Mouse (Mus musculus) neural tube, embryonic 12.5 days (tissue): ENCODE data around the gene Cdhr5. TPM values are rescaled to one million over a fixed set of nuclear protein-coding genes. Genes with fewer than 3 reads are reported as not detected.

ENCODE experiments used
- ATAC-seq: fragments of 200-750 bp; cut with Nextera tagmentation; 2 replicates; pipeline ENCODE4 v1.8.0; 2017; ENCODE audit warnings: low read depth, mild to moderate bottlenecking, moderate TSS enrichment, moderate library complexity; ENCODE audit not compliant: low FRiP score
- H3K27ac ChIP-seq: fragments of 300-500 bp; sonication (generic); 2 replicates; pipeline ENCODE4 v1.5.1; 2016
- H3K27me3 ChIP-seq: fragments of 300-500 bp; sonication (generic); replicated peaks from 2 replicates; pipeline ENCODE4 v1.6.1; 2016; ENCODE audit warnings: mild to moderate bottlenecking
- H3K36me3 ChIP-seq: fragments of 300-500 bp; sonication (generic); 2 replicates; pipeline ENCODE4 v1.6.1; 2016; ENCODE audit warnings: mild to moderate bottlenecking
- H3K4me1 ChIP-seq: fragments of 300-500 bp; sonication (generic); 2 replicates; pipeline ENCODE4 v1.6.1; 2016
- H3K4me2 ChIP-seq: fragments of 300-500 bp; sonication (generic); replicated peaks from 2 replicates; pipeline ENCODE4 v1.6.1; 2016; ENCODE audit warnings: mild to moderate bottlenecking
- H3K4me3 ChIP-seq: fragments of 300-500 bp; sonication (generic); 2 replicates; pipeline ENCODE4 v1.5.1; 2016
- H3K9ac ChIP-seq: fragments of 300-500 bp; sonication (generic); 2 replicates; pipeline ENCODE4 v1.6.1; 2016; ENCODE audit warnings: mild to moderate bottlenecking
- H3K9me3 ChIP-seq: fragments of 300-500 bp; sonication (generic); 2 replicates; pipeline ENCODE4 v1.6.1; 2016; ENCODE audit warnings: mild to moderate bottlenecking
- WGBS: fragments of 180-500 bp; shearing (Covaris S2); methylation state at CpG from one replicate; pipeline ENCODE4 v1.1.7; 2016; 5-methylcytosine and 5-hydroxymethylcytosine counted together
- polyA plus RNA-seq: library from polyadenylated mRNA; unstranded; fragments of >200 nt; fragmentation: Nextera tagmentation; extraction: Ambion mirVana; gene quantifications from 2 replicates; pipeline ENCODE4 v1.2.1, GENCODE M21; 2016

Cdhr5 gene
- polyA plus RNA-seq, 1 experiment from 2014 or later = not detected

DNA sequence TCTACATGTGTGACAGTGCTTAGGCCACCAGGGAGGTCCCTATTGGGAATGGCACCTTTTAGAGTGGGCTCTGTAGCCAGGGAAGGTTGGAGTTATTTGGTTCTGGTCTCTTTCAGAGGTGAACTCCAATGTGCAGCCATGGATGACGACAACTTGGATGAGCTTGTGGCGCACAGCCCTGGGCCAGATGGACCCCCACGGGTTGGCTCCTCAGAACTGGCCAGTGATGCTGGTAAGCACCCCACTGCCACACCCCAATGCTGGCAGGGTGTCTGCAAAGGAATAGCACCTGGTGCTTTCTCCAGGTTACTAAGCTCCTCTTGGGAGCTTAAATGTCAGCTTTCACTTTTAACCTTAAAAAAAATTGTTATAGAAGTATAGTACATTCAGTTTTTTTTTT is 45.5 kb downstream of the Cdhr5 start:
- H3K27ac ChIP-seq = no peak overlapping the region
- no peak overlapping the region for H3K4me3 ChIP-seq
- no peaks in the 10 kb centered on the region; the same call in 1 of the 2 replicates for H3K9me3 ChIP-seq
- no peak for ATAC-seq
- H3K4me1 ChIP-seq = peaks cover 18% of the 10 kb centered on the region
- no peak overlapping the region for H3K4me2 ChIP-seq
- H3K36me3 ChIP-seq = peaks cover 53% of the 10 kb centered on the region
- H3K27me3 ChIP-seq = no peaks in the 10 kb centered on the region
- 88% methylated on average over 3 of the region's 3 CpGs for WGBS
- no peak overlapping the region for H3K9ac ChIP-seq

DNA sequence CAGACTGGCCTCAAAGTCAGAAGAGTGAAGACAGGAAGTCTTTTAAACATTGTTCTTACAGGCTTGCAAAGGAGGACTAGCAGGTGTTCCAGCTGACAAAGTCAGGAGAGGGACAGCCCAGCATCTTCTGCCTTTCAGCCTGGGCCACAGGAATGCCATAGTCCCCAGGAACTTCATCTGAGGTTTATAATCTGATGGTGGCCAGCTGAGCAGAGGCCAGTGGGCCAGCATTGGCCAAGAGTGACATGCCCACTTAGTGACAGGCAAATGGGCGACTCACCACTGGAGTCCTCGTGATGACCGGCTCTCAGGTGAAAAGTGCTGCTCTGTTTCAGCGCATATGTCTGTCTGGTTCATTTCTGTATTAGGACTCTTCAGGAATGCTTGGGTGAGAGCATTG is 46.0 kb downstream of the Cdhr5 start:
- Histone ChIP-seq H3K27me3 (no peaks in the 10 kb centered on the region), H3K4me1 (peaks cover 18% of the 10 kb centered on the region), H3K4me2 (peak overlapping the region; percentile 73), H3K9ac (no peak overlapping the region), H3K9me3 (no peaks in the 10 kb centered on the region; the same call in 1 of the 2 replicates), H3K4me3 (no peak overlapping the region), H3K27ac (no peak overlapping the region), H3K36me3 (peaks cover 49% of the 10 kb centered on the region)
- 94% methylated on average over 4 of the region's 4 CpGs for WGBS
- no peak for ATAC-seq

DNA sequence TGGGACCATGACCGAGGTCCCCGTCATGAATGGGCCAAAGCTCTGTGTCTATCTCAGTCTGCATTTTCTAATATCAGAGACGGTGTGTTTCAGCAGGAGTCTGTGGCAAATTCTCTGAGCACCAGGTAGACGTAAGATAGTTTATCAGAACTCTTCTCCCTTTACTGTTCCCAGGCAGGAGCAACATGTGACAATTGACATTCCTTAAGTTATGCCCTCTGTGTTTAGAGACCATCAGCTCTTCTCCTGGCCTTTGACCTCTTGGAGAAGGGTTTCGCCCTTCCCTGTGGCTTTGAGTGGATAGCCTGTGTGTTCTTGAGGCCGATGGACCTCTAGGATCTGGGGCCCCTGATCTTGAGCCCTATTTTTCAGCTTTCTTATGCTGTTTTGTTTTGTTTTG is 46.9 kb downstream of the Cdhr5 start:
- H3K4me1 ChIP-seq = peaks cover 18% of the 10 kb centered on the region
- peaks cover 40% of the 10 kb centered on the region for H3K36me3 ChIP-seq
- H3K4me3 ChIP-seq = peak overlapping the region; percentile 97
- H3K9me3 ChIP-seq = no peaks in the 10 kb centered on the region; the same call in 1 of the 2 replicates
- WGBS = 65% methylated on average over 6 of the region's 6 CpGs
- H3K9ac ChIP-seq = peak overlapping the region; percentile 97
- H3K27me3 ChIP-seq = no peaks in the 10 kb centered on the region
- no peak for ATAC-seq
- peak overlapping the region; percentile 73 for H3K4me2 ChIP-seq
- H3K27ac ChIP-seq = no peak overlapping the region

DNA sequence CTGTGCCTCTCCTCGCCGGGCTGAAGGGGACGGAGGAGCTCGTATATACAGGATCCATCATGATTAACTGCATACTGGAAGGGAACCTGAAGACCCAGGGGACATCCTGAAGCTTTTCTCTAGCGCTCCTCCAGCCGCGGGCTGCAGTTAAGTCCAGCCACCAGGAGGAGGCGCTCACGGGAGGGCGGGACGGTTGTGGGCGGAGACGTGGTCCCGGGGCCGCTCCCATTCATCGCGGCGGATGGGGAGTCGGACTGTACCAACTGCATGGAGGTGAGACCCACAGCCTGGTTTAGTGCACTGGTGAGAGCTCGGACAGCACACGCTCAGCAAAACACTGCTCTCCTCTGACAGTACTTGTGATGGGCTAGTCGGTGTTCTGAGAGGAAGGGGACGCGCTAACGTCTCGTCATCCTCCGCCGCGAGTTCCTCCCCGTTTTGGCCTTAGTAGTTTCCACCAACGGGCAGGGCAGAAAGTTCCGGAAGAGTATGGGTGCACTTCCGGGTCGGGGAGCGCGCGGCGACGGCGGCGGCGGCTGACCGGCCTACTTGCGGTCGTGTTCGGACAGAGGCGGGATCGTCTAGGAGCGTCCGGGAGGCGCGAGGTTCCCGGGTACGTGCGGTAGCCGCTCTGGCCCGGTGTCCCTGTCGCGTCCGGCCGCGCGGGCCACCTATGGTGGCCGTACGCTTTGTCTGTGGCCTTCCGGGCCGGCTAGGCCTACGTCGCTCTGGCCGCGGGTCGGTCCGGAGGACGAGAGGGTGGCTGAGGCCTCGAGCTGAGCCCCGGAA is 48.1 kb downstream of the Cdhr5 start, which contains the start of gene Phrf1:
Phrf1 (plus strand) TSS at position 506 of the 789 bp plus-strand sequence.
- Histone ChIP-seq H3K27ac (peak within 1 kb of the TSS; percentile 65; the same call in 1 of the 2 replicates), H3K27me3 (no peaks in the 10 kb centered on the region), H3K9ac (peak within 1 kb of the TSS; percentile 97), H3K4me1 (peaks cover 18% of the 10 kb centered on the region), H3K4me3 (peak within 1 kb of the TSS; percentile 97), H3K36me3 (peaks cover 28% of the 10 kb centered on the region), H3K9me3 (no peaks in the 10 kb centered on the region; the same call in 1 of the 2 replicates), H3K4me2 (peak within 1 kb of the TSS; percentile 73)
- WGBS = under 1% methylated on average over 76 of the region's 76 CpGs
- ATAC-seq = peak; percentile 89

DNA sequence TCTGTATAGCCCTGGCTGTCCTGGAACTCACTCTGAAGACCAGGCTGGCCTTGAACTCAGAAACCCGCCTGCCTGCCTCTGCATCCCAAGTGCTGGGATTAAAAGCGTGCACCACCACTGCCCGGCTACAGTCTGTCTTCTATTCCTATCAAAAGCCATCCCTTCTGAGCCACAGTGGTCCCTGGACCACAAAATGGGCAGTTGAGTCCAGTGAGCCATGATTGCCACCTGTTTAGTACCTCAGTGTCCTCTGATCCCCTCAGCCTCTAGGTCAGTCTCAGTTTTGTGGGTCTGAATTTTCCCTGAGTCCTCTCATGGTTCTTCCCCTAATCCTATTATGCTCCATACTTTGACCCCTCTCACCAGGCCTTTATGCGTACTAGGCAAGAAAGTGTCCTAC is 48.8 kb downstream of the Cdhr5 start:
- no peak overlapping the region for H3K4me3 ChIP-seq
- 81% methylated on average over 4 of the region's 4 CpGs for WGBS
- H3K9me3 ChIP-seq = no peaks in the 10 kb centered on the region; the same call in 1 of the 2 replicates
- peak overlapping the region; percentile 73 for H3K4me2 ChIP-seq
- peak; percentile 10; the same call in 1 of the 2 replicates for ATAC-seq
- H3K36me3 ChIP-seq = peaks cover 21% of the 10 kb centered on the region
- H3K27me3 ChIP-seq = no peaks in the 10 kb centered on the region
- no peak overlapping the region for H3K9ac ChIP-seq
- H3K27ac ChIP-seq = no peak overlapping the region
- peaks cover 18% of the 10 kb centered on the region for H3K4me1 ChIP-seq

DNA sequence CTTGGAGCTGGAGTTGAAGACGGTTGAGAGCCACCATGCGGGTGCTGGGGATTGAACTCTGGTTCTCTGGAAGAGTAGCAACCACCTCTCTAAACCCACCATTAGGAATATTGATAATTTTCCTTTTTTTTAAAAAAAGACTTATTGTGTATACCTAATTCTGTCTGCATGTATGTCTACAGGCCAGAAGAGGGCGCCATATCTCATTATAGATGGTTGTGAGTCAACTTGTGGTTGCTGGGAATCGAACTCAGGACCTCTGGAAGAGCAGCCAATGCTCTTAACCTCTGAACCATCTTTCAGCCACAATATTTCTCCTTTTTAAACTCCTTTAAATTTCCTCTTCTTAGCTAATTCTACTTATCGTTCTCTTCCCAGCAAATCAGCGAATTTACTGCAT is 50.1 kb downstream of the Cdhr5 start:
- Histone ChIP-seq H3K27ac (no peak overlapping the region), H3K4me2 (no peak overlapping the region), H3K36me3 (peaks cover 8% of the 10 kb centered on the region), H3K4me3 (no peak overlapping the region), H3K27me3 (no peaks in the 10 kb centered on the region), H3K9me3 (no peaks in the 10 kb centered on the region; the same call in 1 of the 2 replicates), H3K4me1 (peaks cover 24% of the 10 kb centered on the region), H3K9ac (no peak overlapping the region)
- 84% methylated on average over 6 of the region's 6 CpGs for WGBS
- ATAC-seq = no peak

DNA sequence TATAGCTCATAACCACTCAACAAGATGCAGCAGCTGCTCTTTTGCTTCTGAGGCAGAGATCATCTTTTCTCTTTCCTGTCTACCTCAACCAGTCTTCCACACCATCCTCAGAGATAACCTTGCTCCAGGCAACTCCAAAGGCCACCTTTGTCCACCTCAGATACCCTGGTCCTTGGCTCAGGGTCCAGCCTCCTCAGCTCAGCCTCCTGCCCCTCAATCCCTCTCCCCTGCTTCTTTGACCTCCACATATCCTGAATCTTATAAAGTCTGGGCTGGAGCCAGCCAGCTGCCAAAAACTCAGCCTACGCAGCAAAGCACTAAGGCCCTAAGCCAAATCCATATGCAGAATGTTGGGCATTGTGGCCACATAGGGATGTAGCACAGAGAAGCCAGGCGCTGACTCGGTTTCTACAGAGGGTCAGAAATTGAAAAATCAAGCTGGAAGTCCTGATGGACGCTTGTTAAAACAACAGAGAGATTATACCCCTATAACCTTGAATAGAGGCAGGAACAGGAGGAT is 53.8 kb downstream of the Cdhr5 start:
- Histone ChIP-seq H3K9ac (no peak overlapping the region), H3K27ac (no peak overlapping the region), H3K36me3 (peaks cover 10% of the 10 kb centered on the region), H3K9me3 (no peaks in the 10 kb centered on the region; the same call in 1 of the 2 replicates), H3K27me3 (no peaks in the 10 kb centered on the region), H3K4me1 (peaks cover 16% of the 10 kb centered on the region), H3K4me2 (peak overlapping the region; percentile 82; the same call in 1 of the 2 replicates), H3K4me3 (no peak overlapping the region)
- no peak for ATAC-seq
- 94% methylated on average over 4 of the region's 4 CpGs for WGBS

DNA sequence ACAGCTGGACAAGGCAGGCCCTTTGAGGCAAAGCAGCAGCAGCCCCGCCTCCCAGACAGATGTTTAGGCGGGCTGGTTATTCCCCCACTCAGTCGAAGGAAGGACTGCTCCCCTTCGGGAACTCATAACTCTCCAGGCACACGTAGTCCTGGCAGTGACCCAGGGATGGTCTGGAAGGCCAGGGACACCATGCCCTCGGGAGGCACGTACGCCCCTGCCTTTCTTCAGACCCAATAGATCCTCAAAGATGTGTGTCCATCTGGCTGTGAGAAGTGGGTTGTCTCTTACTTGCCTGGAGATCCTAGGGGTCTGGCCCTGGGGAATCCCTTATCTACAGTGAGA is 54.5 kb downstream of the Cdhr5 start:
- peaks cover 17% of the 10 kb centered on the region for H3K36me3 ChIP-seq
- 11% methylated on average over 8 of the region's 8 CpGs for WGBS
- no peaks in the 10 kb centered on the region; the same call in 1 of the 2 replicates for H3K9me3 ChIP-seq
- no peak; the same call in 1 of the 2 replicates for ATAC-seq
- peak overlapping the region; percentile 38 for H3K9ac ChIP-seq
- H3K4me1 ChIP-seq = peaks cover 20% of the 10 kb centered on the region
- peak overlapping the region; percentile 46; the same call in 1 of the 2 replicates for H3K27ac ChIP-seq
- peak overlapping the region; percentile 43 for H3K4me3 ChIP-seq
- H3K27me3 ChIP-seq = no peaks in the 10 kb centered on the region
- peak overlapping the region; percentile 82 for H3K4me2 ChIP-seq

DNA sequence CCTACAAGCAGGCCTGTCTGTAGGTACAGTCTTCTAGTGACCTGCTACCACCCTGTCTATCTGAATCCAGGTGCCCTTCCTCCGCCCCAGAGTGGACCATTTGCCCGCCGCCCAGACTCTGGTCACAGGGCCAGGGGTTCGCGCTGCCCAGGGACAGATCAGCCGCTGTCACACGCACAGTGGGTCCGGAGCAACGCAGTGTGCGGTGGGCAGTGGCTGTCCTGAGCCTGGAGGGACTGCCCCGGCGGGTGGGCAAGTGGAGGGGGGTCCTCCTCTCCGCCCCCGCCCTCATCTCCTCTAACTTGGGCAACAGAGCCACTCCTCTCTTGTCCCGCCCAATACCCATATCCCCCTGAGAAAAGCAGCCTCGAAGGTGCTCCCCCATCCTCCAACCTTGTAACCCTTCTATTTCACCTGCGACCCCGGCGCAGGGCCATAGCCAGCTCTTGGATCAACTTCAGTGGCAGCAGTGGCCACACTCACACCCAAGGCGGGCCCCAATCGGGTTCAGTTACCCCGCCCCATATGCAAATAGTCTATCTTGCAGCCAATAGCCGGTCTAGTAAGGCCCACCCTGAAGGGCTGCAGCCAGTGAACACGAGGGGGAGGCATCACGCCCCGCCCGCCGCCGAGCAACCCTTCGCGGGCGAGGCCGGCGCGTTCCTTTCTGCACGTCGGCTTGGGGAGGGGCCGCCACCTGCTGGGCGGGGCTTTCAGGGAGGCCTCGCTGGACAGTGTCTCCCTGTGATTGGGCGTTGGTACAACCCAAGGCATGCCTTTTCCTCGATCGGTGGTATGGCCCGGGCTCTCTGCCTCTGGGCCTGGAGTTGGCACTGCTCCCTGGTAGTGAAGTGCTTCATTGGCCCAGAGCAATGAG is 55.1 kb downstream of the Cdhr5 start:
- peak; percentile 96 for ATAC-seq
- Histone ChIP-seq H3K4me3 (peak overlapping the region; percentile 43), H3K9me3 (no peaks in the 10 kb centered on the region), H3K27me3 (no peaks in the 10 kb centered on the region), H3K4me1 (peaks cover 26% of the 10 kb centered on the region), H3K4me2 (peak overlapping the region; percentile 82), H3K36me3 (peaks cover 17% of the 10 kb centered on the region), H3K27ac (peak overlapping the region; percentile 46), H3K9ac (peak overlapping the region; percentile 65)
- 3% methylated on average over 44 of the region's 44 CpGs for WGBS

DNA sequence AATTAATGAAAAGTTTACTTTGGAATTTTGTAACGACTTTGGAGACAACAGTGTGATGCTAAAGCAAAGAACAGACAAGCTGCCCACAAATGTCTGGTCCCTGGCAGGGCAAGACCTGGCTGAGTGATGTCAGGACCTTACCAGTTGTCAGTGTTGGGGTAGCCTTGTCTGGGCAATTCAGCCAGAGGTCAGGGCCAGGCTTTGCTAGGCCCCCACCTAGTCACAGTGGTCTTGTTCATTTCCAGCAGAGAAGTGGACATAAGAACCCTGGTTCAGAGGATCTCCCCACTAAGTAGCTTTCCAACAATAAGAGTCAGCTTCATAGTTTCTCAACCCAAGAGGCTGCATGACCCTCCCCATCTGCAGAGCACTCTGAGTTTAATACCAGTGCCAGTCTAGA is 56.2 kb downstream of the Cdhr5 start:
- H3K4me2 ChIP-seq = peak overlapping the region; percentile 82; the same call in 1 of the 2 replicates
- H3K36me3 ChIP-seq = peaks cover 17% of the 10 kb centered on the region
- no peak overlapping the region for H3K4me3 ChIP-seq
- H3K27ac ChIP-seq = no peak overlapping the region
- H3K9me3 ChIP-seq = no peaks in the 10 kb centered on the region
- WGBS = 79% methylated on average over 1 of the region's 1 CpGs
- no peaks in the 10 kb centered on the region for H3K27me3 ChIP-seq
- H3K4me1 ChIP-seq = peaks cover 33% of the 10 kb centered on the region
- H3K9ac ChIP-seq = no peak overlapping the region
- no peak for ATAC-seq

DNA sequence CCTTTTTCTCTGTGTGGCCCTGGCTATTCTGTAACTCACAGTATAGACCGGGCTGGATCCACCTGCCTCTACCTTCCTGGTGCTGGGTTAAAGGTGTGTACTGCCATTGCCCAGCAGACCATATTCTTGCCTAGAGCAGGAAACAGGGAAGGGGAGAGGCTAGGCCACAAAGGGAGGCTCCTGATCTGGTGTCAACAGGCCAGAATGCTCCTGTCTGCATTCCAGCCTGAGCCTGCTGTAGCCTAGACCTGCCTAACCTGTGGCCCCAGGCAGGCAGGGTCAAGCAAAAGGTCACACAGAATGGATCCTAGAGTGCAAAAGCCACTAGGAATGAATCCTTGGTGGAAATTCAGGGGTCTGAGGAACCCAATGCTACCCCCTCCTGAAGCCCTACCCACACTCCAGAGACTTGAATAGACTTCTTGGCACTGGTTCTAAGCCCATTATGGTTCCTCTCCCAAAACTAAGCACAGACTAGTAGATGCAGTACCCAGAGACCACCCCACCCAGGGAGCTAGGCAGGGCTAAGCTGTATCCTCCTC is 57.0 kb downstream of the Cdhr5 start:
- whole genome bisulfite sequencing = 100% methylated on average over 1 of the region's 1 CpGs
- H3K27me3 ChIP-seq = no peaks in the 10 kb centered on the region
- H3K9me3 ChIP-seq = no peaks in the 10 kb centered on the region
- H3K36me3 ChIP-seq = peaks cover 17% of the 10 kb centered on the region
- no peak for ATAC-seq
- H3K9ac ChIP-seq = no peak overlapping the region
- H3K4me1 ChIP-seq = peaks cover 40% of the 10 kb centered on the region
- H3K4me2 ChIP-seq = no peak overlapping the region
- no peak overlapping the region for H3K27ac ChIP-seq
- H3K4me3 ChIP-seq = no peak overlapping the region
